Mouse (Mus musculus): ENCODE data around the gene Gpr176.

Gpr176 gene

DNA sequence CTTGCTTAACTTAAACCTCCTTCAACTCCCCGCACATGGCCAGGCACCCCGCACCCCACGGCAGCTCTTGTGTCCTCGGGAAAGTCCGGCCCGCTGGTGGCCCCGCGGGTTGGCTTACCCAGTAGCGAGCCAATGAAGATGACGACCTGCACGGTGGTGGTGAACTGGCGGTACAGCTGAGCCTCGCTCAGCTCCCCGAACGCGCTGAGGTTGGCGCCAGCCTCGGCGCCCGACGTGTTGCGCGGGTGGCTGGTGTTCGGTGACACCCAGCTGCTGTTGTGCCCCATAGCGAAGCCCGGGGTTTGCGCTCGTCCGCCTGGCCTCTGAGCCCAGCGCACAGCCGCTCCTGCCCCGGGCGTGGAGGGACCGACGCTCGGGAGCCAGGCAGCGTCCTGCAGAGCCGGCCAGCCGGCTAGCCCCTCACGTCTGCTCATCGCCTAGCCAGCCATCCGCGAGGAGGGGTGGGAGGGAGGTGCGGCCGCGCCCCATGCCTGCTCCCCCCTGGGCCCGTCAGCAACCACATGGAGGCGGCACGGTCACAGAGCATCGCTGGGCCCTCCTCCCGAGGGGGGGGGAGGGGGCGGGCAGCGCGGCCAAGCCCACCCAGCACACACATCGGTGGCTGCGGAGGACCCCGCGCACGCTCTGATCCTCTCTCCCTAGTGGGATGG is at the start of gene Gpr176:
Gene Gpr176 (minus strand): TSS at position 519 of the 671 bp plus-strand sequence.
- DNase-seq, result peak; percentile 4 to 6

DNA sequence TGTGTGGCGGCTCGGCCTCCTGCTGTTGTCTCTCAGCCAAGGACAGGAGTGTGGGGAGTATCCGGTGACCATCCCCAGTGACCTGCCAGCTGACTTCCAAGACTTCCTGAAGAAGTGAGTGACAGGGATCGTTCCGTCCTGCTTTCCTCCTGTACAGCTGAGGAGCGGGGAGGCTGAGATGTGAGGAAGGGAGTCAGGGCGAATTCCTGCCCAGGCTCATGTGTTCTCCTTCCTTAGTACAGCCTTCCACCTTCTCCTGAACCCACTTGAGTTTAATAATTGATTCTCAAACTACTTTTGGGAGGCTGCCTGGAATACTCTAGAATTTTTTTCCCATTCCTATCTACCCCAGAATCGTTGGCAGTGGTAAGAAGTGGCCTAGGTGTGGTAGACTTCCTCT is 49.2 kb upstream of the Gpr176 start:
- no peak for DNase-seq

DNA sequence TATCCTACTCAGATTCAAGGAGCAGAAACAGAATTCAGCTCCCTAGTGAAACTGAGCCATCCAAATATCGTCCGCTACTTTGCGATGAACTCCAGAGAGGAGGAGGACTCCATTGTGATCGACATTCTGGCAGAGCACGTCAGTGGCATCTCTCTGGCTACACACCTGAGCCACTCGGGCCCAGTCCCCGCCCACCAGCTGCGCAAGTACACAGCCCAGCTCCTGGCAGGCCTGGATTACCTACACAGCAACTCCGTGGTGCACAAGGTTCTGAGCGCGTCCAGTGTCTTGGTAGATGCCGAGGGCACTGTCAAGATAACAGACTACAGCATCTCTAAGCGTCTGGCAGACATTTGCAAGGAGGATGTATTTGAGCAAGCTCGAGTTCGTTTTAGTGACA is 48.7 kb upstream of the Gpr176 start:
- no peak for DNase-seq

DNA sequence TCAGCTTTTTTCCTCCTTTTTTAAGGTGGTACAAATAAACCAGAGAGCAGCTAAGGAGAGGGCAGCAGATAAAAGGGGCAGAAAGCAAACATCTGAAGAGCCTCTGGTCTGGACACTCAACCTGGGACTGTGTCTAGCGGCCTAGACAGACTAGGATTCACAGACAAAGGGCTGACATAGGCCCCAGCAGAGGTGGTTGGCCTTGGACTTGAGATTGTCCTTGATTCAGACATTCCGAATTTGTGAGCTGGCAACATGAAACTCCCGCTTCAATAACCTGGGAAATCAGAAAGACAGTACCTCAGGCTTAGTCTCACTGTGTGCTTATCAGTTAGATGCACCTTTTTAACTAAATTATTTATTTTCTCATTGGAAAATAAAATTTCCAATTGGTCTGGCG is 44.9 kb upstream of the Gpr176 start:
- no peak for DNase-seq

DNA sequence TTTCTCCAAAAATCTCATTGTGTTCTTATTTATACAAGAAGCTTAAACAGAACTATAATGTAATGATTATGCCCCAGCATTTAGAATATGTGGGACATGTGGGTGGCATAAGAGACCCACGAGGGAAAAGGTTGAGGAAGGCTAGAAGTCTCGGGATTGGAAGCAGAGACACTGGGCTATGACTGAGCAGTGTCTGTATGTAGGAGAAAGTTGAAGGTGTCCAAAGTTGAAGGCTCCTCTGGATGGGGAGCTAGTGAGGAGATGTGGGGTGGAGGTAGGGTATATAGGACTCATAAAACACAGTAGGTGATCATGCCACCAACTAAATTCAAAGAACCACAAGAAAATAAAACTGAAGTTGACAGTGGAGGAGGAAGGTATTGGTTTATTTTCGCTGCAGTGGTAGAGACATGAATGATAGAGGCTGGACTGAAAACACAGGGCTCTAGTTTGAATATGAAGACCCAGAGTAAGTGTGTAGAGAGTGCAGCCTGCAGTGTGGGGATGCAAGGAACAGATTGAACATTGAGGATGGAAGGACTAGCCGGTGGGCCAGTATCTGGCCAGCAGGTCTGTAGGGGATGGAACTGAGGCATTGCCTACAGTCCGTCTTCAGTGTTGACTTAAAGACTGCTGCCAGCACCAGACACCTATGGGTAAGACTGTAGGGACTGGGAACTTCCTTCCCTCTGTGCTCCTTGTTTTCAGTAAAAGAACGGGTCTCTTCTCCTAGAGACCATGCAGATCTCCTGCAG is 42.6 kb upstream of the Gpr176 start:
- DNase-seq, result no peak

DNA sequence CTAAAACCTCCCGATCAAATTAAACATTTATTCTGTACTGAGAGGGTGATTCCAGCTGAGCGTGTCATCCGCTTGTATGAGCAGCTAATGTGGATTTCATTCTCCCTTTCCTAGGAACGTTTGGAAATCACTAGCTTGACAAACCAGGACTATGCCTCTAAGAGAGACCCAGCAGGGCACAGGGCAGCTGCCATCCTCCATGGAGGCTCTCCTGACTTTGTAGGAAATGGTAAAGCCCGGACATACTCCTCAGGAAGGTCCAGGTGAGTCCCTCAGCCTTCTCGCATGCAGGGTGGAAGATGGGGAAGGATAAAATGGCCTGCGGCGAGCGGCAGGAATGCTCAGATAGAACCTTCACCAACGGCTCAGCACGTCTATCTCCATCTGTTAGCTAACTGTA is 39.6 kb upstream of the Gpr176 start:
- no peak for DNase-seq

DNA sequence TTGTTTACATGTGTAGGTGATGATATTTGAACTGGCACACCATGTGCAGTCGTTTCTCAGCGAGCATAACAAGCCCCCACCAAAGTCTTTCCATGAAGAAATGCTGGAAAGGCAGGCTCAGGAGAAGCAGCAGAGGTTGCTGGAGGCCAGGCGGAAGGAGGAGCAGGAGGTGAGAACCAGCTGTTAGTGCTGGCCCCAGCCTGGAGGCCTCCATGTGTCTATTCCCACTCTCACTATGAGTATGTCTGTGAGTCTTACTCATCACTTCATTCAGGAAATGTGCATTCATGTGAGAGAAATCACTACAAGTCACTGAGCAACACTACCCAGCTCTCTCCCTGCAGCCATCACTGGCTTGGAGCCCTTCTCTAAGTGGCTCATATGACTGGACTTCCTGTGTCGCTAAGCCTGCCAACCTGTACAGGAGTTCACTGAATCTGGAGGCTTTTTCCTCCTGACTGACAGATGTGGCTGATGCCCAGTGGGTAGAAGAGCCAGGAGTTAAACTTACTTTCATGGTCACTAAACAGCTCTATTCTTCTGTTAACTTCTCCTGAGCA is 35.2 kb upstream of the Gpr176 start:
- DNase-seq, result no peak

DNA sequence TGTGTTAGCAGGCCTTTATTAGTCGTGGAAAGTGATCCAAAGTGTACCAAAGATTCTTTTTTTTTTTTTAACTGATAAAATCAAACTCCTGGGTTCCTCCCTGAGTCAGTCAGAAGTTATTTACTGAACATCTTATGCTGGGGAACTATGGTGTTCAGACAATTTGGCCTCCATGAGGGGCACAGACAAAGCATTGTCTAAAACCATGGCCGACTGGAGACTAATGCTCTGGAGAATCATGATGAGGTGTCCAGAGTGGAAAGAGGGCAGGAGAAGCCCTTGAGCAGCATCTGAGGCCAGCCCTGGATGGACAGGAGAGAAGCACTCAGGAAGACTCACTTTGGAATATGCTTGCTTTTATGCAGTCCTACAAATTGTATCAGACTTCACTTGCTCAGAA is 33.6 kb upstream of the Gpr176 start:
- DNase-seq, result no peak

DNA sequence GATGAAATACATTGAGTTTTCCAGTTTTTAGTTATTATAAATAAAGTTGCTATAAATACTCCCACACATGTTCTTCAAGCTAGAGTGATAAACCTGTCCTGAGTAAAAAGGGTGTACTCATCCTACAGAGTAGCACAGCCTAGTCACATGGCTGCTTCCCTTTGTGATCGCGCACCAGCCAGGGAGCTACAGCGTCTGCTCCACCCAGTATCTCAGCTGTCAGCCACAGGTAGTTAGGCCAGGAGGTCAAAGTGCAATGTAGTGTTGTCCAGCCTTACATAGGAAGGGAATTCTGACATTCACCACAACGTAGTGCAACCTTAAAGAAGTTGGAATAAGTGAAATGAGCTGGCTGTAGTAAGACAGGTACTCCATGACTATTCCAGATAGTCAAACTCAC is 32.3 kb upstream of the Gpr176 start:
- no peak for DNase-seq

DNA sequence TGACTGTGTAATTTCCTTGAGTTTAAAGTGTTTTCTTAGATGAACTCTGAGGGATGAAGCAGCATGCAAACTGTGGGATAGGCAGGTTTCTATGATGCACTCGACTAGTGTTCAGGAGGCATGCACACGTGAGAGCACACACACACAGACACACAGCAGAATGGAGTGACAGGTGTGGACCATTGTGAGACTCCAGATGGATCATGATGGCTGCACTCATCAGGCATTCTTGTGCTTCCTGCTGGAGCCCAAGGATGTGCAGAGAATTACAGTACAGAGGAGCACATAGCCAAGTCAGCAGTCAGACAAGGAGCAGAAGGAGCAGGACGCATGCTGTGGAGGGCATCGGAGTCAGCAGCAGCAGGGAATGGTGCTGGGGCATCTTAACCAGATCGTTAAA is 31.1 kb upstream of the Gpr176 start:
- DNase-seq, result no peak

DNA sequence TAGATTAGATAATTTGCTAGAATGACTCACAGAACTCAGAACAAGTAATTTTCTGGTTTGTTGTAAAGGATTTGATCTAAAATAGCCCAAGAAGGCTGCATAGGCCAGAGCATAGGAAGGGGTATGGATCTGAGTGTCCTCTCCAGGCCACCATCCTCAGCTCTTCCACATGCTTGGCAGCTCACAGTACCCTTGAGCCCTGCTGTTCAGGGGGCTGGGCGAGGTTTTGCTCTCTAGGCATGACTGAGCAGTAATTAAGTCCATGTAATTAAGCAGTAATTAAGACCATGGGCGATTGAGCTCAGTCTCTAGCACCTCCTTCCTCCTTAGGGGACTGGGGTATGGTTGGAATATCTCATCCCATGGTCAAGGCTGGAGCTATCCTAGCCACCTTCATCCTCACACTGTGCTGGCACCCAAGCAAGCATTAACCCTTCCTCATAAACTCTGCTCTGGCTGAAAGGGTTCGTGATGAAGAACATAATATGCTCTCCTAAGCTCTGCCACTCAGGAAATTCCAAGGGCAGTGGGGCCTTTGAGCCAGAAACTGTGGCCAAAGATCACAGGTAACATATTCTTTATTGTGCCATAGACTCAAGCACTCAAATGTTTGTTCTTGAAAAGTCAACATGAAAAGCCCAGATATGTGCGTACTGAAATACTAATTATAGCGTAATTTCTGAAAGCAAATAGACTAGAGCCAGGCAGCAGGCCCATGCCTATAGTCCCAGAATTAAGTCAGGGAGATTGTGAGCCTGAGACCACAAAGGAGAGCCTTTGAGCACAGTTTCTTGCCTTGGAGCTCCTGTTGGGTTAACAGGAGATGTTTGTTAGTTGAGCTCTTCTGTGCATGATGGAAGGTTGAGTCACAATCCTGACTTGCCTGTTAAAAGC is 28.9 kb upstream of the Gpr176 start:
- no peak for DNase-seq

DNA sequence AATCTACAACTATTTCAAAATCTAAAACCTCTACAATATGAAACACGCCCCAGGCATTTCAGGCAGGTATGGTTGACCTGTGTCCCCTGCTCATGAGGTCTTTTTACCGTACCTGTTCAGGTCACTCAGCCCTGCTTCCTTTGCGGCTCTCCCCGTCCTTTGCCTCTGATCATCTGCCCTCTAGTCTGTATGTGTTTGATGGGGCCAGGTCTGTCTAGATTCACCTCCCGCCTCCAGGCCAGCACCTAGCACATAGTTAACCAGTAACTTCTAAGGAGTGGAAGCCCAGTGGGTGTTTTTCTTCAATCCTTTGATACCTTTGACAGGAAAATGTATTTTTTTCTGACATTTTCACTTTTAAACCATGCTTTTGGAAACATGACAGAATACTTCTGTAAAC is 26.5 kb upstream of the Gpr176 start:
- no peak for DNase-seq

DNA sequence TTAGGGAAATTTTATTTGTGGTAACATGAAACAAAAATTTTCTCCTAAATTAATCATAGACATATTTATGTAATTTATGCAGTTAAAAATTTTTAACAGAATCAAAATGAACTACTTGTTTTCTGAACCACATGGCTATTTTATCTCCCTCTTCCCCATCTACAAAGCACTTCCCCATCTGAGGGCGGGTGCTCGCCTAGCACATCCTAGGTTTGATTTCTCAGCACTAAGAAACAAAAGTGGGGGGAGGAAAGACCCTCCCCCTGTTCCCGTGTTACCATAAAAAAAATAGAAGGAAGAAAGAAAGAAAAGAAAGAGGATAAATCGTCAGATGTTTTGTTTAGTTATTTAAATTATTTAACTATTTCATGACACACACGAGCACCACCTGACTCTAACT is 18.0 kb upstream of the Gpr176 start:
- no peak for DNase-seq

DNA sequence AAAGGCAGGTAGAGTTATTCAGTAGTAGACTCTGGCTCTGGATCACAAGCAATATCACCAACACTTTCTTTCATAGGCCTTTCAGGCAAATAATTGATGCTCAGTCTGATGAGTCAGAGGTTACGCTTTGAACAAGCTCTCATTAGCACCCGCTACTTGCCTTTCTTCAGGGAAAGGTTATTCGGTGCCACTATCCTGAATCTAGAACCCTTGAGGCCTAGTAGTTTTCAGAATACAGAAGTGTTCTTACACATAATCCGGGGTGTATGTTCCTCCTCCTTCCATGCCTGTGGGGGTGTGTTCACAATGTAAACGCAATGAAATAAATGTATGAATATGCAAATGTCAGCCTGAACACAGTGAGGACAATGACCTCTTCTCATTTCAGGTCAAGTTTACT is 16.9 kb upstream of the Gpr176 start:
- no peak for DNase-seq

DNA sequence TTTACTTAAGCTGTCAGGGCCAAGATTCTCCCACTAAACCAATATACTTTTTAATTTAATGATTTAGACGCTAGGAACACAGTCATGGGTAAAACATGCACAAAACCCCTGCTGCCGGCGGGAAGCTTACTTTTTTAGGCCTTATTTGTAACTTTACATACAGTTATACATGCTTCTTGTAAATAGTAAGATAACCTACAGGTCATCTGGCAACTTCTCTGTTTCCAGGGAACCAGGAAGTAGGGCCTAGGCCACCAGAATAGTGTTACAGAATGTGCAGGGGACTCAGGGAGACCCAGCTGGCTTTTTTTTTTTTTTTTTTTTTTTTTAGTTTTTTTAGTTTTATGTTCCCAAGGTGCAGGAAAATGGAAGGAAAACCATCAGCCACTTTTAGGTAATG is 16.4 kb upstream of the Gpr176 start:
- DNase-seq, result no peak

DNA sequence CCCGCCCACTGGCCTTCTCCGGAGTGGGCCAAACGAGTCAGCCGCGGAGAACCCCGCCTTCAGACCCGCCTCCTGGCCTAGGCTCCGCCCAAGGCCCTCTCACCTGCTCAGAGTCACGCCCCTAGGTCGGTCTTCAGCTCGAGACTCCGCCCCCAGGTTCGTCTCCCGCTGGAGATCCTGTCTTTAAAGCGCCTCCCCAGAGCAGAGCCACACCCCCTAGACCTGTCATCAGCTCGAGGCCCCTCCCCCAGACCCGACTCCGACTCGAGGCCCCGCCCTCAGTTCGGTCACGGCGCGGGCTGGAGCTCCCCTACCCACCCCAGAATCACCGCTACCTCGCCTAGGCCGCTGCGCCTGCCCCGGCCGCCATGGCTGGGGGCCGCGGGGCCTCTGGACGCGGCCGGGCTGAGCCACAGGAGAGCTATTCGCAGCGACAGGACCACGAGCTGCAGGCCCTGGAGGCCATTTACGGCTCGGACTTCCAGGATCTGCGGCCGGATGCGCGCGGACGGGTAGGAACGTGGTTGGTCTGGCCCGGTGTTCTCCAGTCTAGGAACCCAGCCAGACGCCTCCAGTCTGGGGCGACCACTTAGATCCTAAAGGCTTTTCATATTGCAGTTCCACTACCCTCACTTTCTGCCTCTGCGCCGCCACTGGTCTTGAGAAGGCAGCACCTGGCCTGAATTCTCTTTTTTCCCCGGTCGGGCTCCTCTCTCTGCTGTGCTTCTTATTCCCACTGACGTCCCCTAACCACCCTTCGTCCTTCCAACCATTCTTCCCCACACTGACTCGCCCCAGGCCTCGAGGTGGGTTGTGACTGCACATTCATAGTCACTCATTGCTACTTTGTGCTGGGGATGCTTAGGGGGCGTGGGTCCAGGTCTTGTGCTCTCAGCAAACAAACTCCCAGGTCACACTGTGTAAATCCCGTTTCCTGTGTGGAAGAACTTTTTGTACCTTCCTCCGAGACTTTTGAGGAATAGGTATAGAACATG is 15.4 kb upstream of the Gpr176 start, which contains the start of gene Eif2ak4:
Gene Eif2ak4 (plus strand): TSS at position 278 of the 995 bp plus-strand sequence.
- DNase-seq, result peak; percentile 98

DNA sequence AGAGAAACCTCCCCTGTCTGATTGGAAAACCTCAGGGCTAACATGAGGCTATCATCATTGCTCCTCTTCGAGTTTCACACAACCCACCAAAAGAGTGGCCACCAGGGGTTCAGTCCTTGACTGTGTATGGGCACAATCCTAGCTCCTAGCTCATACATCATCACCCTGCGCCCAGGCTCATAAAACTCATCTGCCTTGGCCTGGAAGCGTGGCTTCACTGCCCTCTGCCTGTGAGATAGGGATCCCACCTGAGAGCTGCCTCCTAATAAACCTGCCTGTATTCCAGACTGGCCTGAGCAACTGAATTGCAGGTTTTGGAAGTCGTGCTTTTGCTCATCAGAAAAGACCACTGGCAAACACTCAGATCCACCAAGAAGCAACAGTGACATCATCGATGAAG is 10.2 kb upstream of the Gpr176 start:
- DNase-seq, result no peak

DNA sequence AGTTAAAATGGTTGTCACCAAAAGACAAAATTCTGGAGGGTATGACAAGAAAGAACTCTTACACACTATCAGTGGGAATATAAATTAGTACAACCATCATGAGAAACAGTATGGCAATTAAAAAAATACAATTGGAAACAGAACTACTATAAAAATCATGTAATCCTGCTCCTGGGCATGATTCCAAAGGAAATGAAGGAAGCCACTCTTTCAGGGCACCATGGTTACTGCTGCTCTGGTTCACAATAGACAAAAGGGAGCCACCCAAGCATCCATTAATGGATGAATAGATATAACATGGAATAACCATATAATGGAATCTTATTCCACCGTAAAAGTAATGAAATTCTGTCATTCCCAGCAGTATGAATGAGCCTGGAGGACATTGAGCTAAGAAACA is 6.5 kb upstream of the Gpr176 start:
- no peak for DNase-seq

DNA sequence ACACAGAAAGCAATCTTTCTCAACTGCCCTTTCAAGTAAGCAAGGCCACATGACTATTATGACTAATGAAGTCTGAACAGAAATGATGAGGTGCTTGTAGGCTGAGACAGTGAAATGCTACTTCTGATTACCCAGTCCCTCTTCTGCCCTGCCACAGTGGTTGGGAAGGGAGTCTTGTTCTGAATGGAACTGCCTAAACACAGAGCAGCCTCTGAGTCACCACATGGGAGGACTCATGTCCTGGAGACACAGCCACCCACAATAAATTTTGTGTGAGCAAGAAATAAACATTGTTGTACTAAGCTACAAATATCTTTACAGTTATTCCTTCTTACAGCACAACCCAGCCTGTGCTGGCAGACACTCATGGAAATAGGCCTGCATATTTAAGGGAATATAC is 2.7 kb upstream of the Gpr176 start:
- no peak for DNase-seq

DNA sequence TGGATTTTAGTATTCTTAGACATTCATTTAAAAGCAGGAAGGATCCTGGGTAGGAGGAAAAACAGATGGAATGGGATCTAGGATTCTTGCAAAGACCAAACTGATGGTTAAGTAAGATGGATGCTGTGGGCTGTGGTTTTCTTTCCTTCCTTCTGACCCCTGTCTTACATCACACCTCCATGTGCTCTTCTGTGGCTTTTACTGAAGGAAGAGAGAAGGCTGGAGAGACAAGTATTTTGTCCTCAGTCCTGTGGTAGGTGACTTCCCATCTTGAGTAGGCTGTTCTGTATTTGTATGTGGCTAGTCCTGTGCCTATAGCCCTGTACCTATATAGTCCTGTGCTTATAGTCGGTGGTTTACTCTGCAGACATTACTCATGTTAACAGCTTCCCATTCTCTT is 2.3 kb upstream of the Gpr176 start:
- DNase-seq, result no peak

DNA sequence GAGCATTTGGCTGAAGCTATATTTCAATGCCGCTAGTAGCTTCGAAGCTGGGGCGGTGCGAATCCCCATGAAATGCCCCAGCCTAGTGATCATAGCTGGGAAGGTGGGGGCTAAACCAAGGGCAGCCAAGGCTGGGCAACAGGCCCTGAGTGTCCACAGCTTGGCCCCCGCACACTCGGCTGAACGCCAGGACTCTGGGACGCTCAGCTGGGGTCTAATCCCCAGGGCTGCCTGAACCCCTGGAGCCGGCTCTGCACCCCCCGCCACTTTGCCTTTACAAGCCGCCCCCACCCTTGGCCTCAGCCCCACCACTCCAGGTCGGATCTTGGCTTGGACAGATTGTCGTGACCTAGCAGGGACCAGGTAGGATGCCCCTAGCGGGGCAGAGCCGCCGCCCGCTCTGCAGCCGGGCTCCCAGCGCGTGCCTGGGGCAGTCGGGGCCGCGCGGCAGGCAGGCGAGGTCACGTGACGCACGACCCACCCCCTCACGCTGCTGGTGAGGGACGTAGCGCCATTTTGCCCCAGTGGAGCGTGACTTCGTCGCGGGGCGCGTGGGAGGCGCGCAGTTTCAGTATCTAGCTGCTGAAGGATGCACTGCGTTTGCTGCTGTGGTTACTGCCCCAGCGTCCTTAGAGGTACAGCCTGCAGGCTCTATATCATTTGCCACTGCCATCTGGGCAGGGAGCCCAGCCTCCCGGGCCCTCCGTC is 507 bp upstream of the Gpr176 start:
- DNase-seq, result peak; percentile 62 to 66
